Mouse (Mus musculus): ENCODE data around the gene Sox8.

DNA sequence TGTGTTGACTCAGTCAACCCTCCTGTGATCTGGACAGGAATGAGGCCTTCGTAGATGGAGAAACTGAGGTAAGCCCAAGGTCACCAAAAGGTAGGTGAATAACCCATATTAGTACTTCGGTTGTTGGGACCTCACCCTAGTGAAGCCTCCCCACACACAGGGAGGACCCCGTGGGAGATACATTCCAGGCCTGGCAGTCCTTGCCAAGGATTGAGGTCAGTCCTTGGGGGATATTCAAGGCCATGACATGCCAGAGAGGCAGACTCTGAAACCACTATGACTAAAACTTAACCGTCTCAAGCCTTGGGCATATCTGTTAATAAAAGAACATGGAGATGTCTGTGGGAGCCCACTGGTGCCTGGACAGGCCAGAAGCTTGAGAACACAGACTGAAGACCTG is 28.7 kb downstream of the Sox8 start:
- TF ChIP-seq CTCF (IDR thresholded peaks at IDR 0.05 in 2 of 3, conservative IDR thresholded peaks at IDR 0.05 in 1 of 3; ENCODE audit: control insufficient read depth in 1 of 3, insufficient read depth in 1 of 3, low read depth in 2 of 3, low read length in 3 of 3, poor library complexity in 1 of 3, severe bottlenecking in 1 of 3) (no peak), CHD2 (IDR thresholded peaks at IDR 0.05; ENCODE audit: low read length) (no peak), MAX (IDR thresholded peaks at IDR 0.05; ENCODE audit: low read length) (no peak), GATA1 (IDR thresholded peaks at IDR 0.05; ENCODE audit: low read depth, low read length) (no peak), POLR2A (IDR thresholded peaks at IDR 0.05; ENCODE audit: control insufficient read depth in 1 of 2, insufficient read depth in 1 of 2, low read depth in 1 of 2, low read length in 2 of 2, poor library complexity in 1 of 2) (no peak), SMC3 (IDR thresholded peaks at IDR 0.05; ENCODE audit: low read depth, low read length) (no peak)
